Mouse (Mus musculus) heart, embryonic 14.5 days (tissue): ENCODE measurements around the gene Bud23. TPM values are rescaled to one million over a fixed set of nuclear protein-coding genes. Genes with fewer than 3 reads are reported as not detected.
"Not testable (repeated sequence)": the region's sequence is repeated elsewhere in the genome, so short reads cannot be mapped to it uniquely, and the experiment has no call there.

ENCODE experiments used
- ATAC-seq: fragments of 200-750 bp; cut with Nextera tagmentation; 2 replicates; pipeline ENCODE4 v1.8.0; 2017; ENCODE audit warnings: low read depth, moderate TSS enrichment; ENCODE audit not compliant: insufficient number of reproducible peaks, insufficient read depth, low FRiP score
- H3K27ac ChIP-seq, 2 experiments: fragments of 200-500 bp in 1 of 2; fragments of 300-500 bp in 1 of 2; sonication (generic) in 1 of 2; replicated peaks in 1 of 2; 2 replicates each; pipeline ENCODE4 v1.5.1; 2012 to 2014; ENCODE audit warnings: low read depth in 2 of 2, low read length in 2 of 2, control low read depth in 1 of 2, mild to moderate bottlenecking in 1 of 2, mixed read lengths in 1 of 2; ENCODE audit not compliant: control insufficient read depth in 1 of 2, insufficient read depth in 1 of 2
- H3K27me3 ChIP-seq: fragments of 300-500 bp; sonication (generic); 2 replicates; pipeline ENCODE4 v1.6.1; 2014; ENCODE audit warnings: mild to moderate bottlenecking, low read length, control low read depth; ENCODE audit not compliant: control insufficient read depth, insufficient read depth
- H3K36me3 ChIP-seq: fragments of 300-500 bp; sonication (generic); 2 replicates; pipeline ENCODE4 v1.6.1; 2014; ENCODE audit warnings: mild to moderate bottlenecking, control low read depth, low read length, mixed read lengths; ENCODE audit not compliant: control insufficient read depth, insufficient read depth
- H3K4me1 ChIP-seq, 2 experiments: fragments of 200-500 bp in 1 of 2; fragments of 300-500 bp in 1 of 2; sonication (generic) in 1 of 2; 2 replicates each; pipeline ENCODE4 v1.6.1; 2012 to 2014; ENCODE audit warnings: low read length in 2 of 2, control low read depth in 1 of 2, mixed read lengths in 1 of 2; ENCODE audit not compliant: control insufficient read depth in 2 of 2, insufficient read depth in 2 of 2
- H3K4me2 ChIP-seq: fragments of 300-500 bp; sonication (generic); 2 replicates; pipeline ENCODE4 v1.6.1; 2014; ENCODE audit warnings: mild to moderate bottlenecking, low read length
- H3K4me3 ChIP-seq, 2 experiments: fragments of 200-500 bp in 1 of 2; fragments of 300-500 bp in 1 of 2; sonication (generic) in 1 of 2; 2 replicates each; pipeline ENCODE4 v1.5.1; 2012 to 2014; ENCODE audit warnings: low read length in 2 of 2, mild to moderate bottlenecking in 2 of 2, control low read depth in 1 of 2, low read depth in 1 of 2, moderate library complexity in 1 of 2; ENCODE audit not compliant: control insufficient read depth in 1 of 2, insufficient read depth in 1 of 2
- H3K9ac ChIP-seq: fragments of 300-500 bp; sonication (generic); 2 replicates; pipeline ENCODE4 v1.6.1; 2014; ENCODE audit warnings: mild to moderate bottlenecking, low read length
- H3K9me3 ChIP-seq: fragments of 300-500 bp; sonication (generic); 2 replicates; pipeline ENCODE4 v1.6.1; 2016; ENCODE audit warnings: low read length, control low read depth; ENCODE audit not compliant: control insufficient read depth
- WGBS: fragments of 180-500 bp; shearing (Covaris S2); extraction: QIAGEN DNeasy Blood & Tissue Kit; methylation state at CpG from one replicate; pipeline ENCODE4 v1.1.7; 2014; 5-methylcytosine and 5-hydroxymethylcytosine counted together
- polyA plus RNA-seq: library from polyadenylated mRNA; unstranded; fragments of >200 nt; fragmentation: Nextera tagmentation; extraction: Ambion mirVana; gene quantifications from 2 replicates; pipeline ENCODE4 v1.2.1, GENCODE M21; 2014

Gene Bud23
- 47.2 and 52.3 TPM in 2 replicates for polyA plus RNA-seq

DNA sequence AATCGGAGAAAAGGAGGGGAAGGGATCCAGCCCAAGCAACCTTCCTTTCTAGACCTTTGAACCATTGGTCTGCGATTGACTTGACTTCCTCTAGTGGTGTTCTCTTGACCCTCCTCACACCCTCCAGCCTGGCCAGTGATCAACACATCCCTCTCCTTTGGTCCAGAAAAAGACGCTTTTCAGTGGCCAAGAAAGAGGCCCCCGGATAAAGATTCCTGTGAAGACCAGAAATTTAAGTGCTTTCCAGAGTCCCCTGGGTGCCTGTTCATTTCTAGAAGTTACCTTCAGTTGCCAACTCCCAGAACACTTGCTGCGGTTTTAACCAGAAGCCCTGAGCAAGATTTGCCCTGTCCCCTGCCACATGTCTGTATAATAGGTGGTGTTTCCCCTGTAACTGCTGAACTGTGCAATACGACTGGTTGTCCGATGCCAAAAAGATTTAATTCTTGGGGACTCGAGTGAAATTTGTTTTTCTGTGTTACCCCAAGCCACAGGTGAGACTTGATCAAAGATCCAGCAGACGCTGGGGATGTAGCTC is at the start of gene Bud23:
Bud23 (minus strand) TSS at position 51 of the 538 bp plus-strand sequence.
- 69% methylated on average over 9 of the region's 9 CpGs for WGBS
- Histone ChIP-seq H3K4me1 (peaks cover 6 to 10% of the 10 kb centered on the region in 2 experiments; a peak in 2 of 4 replicates), H3K4me3 (peak within 1 kb of the TSS; percentile 86 to 90), H3K36me3 (peaks cover 20% of the 10 kb centered on the region), H3K9ac (peak within 1 kb of the TSS; percentile 81), H3K4me2 (peak within 1 kb of the TSS; percentile 97), H3K27ac (peak within 1 kb of the TSS; percentile 25 to 45; a peak in 1 of 4 replicates)
- H3K9me3 ChIP-seq, ATAC-seq, H3K27me3 ChIP-seq: not testable (repeated sequence)

DNA sequence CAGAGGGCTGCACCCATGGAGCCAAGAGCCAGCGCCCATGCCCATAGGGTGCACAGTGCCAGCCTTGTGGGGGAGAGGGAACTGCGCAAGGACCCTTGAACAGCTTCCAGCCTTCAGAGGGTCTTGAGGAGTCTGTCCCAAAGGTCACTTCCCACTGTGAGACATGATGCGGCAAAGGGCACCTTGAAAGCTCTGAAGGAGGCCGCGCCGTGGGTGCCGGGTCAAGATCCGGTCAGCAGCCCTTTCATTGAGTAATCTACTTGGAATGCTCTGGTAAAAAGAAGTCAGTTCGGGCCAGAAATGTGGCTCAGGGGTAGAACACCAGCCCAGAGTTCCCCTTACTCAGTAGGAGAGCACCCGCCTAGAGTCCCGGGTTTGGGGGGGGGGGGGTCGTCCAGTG is 49.0 kb upstream of the Bud23 start:
- Histone ChIP-seq H3K27ac (no peak overlapping the region), H3K4me3 (no peak overlapping the region), H3K9me3 (no peaks in the 10 kb centered on the region), H3K27me3 (peaks cover 14% of the 10 kb centered on the region), H3K9ac (no peak overlapping the region), H3K36me3 (no peaks in the 10 kb centered on the region), H3K4me1 (peaks cover 2 to 5% of the 10 kb centered on the region in 2 experiments; a peak in 3 of 4 replicates), H3K4me2 (no peak overlapping the region)
- 85% methylated on average over 11 of the region's 12 CpGs for WGBS
- no peak for ATAC-seq

- Histone ChIP-seq H3K27me3 (peaks cover 48% of the 10 kb centered on the region), H3K27ac (no peak overlapping the region), H3K4me3 (no peak overlapping the region), H3K4me2 (no peak overlapping the region), H3K4me1 (peaks cover 8 to 10% of the 10 kb centered on the region in 2 experiments; a peak in 3 of 4 replicates), H3K36me3 (no peaks in the 10 kb centered on the region), H3K9ac (no peak overlapping the region), H3K9me3 (no peaks in the 10 kb centered on the region)
- 64% methylated on average over 6 of the region's 6 CpGs for WGBS
- no peak for ATAC-seq
Measured at GRCm38 (mm10) chr5:135109976-135110375, 45.2 kb upstream of the Bud23 start.

DNA sequence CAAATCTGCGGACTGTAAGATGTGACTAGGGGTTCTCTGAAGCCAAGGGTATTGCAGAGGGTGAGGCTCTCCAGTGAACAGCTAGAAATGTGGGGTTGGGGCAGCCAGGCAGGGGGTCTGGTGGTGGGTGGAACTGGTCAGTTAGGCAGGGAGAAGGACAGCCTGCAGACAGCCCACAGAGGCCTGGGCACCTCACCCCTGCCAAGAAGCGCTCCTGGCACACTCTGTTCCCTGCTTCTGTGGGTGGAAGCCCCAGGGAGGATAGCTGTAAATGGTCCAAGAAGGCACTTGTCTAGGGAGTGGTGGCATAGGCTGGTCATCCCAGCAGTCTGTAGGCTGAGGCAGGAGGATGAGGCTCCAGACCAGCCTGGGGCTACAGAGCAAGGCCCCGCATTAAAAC is 44.7 kb upstream of the Bud23 start:
- 83% methylated on average over 3 of the region's 3 CpGs for WGBS
- Histone ChIP-seq H3K36me3 (no peaks in the 10 kb centered on the region), H3K4me2 (no peak overlapping the region), H3K4me1 (peaks cover 8 to 10% of the 10 kb centered on the region in 2 experiments; a peak in 3 of 4 replicates), H3K4me3 (no peak overlapping the region), H3K27ac (no peak overlapping the region), H3K9me3 (no peaks in the 10 kb centered on the region), H3K27me3 (peaks cover 54% of the 10 kb centered on the region), H3K9ac (no peak overlapping the region)
- no peak for ATAC-seq

- Histone ChIP-seq H3K27me3 (peaks cover 55% of the 10 kb centered on the region), H3K36me3 (no peaks in the 10 kb centered on the region), H3K4me2 (no peak overlapping the region), H3K9me3 (no peaks in the 10 kb centered on the region), H3K4me3 (no peak overlapping the region), H3K4me1 (peaks cover 8 to 10% of the 10 kb centered on the region in 2 experiments; a peak in 3 of 4 replicates), H3K9ac (no peak overlapping the region), H3K27ac (no peak overlapping the region)
- WGBS = 69% methylated on average over 6 of the region's 6 CpGs
- ATAC-seq = no peak
Measured at GRCm38 (mm10) chr5:135109017-135109416, 44.3 kb upstream of the Bud23 start.

- Histone ChIP-seq H3K9ac (0 out of 2 replicates have a peak overlapping the region, but pooled peaks have one; percentile 45), H3K4me2 (peak overlapping the region; percentile 97), H3K36me3 (no peaks in the 10 kb centered on the region), H3K4me1 (peaks cover 8 to 10% of the 10 kb centered on the region in 2 experiments; a peak in 3 of 4 replicates), H3K4me3 (peak overlapping the region; percentile 53 to 54), H3K27ac (no peak overlapping the region), H3K27me3 (peaks cover 61% of the 10 kb centered on the region), H3K9me3 (no peaks in the 10 kb centered on the region)
- WGBS = 14% methylated on average over 40 of the region's 40 CpGs
- ATAC-seq = peak; percentile 25; the same call in 1 of the 2 replicates
Measured at GRCm38 (mm10) chr5:135107521-135108501, 43.1 kb upstream of the Bud23 start.

- under 1% methylated on average over 48 of the region's 48 CpGs for WGBS
- Histone ChIP-seq H3K4me2 (peak overlapping the region; percentile 97), H3K4me1 (peaks cover 8 to 10% of the 10 kb centered on the region in 2 experiments; a peak in 3 of 4 replicates), H3K27me3 (peaks cover 61% of the 10 kb centered on the region), H3K9ac (peak overlapping the region; percentile 72), H3K9me3 (no peaks in the 10 kb centered on the region), H3K36me3 (no peaks in the 10 kb centered on the region), H3K27ac (no peak overlapping the region), H3K4me3 (peak overlapping the region; percentile 53 to 54)
- 0 out of 2 replicates have a peak, but pooled peaks have one; percentile 37 for ATAC-seq
Measured at GRCm38 (mm10) chr5:135106758-135107256, 42.0 kb upstream of the Bud23 start.
